Mouse (Mus musculus) B cell, adult 67 days (primary cell): ENCODE results near the gene Hdac1. TPM values are rescaled to one million over a fixed set of nuclear protein-coding genes. Genes with fewer than 3 reads are reported as not detected.

ENCODE experiments used
- total RNA-seq, 2 experiments: library from RNA; stranded (reverse); gene quantifications; 4 replicates each; pipeline ENCODE4 v1.2.4; 2023

The Hdac1 gene
- total RNA-seq = 100 to 1,000 TPM; 190 to 192 TPM

DNA sequence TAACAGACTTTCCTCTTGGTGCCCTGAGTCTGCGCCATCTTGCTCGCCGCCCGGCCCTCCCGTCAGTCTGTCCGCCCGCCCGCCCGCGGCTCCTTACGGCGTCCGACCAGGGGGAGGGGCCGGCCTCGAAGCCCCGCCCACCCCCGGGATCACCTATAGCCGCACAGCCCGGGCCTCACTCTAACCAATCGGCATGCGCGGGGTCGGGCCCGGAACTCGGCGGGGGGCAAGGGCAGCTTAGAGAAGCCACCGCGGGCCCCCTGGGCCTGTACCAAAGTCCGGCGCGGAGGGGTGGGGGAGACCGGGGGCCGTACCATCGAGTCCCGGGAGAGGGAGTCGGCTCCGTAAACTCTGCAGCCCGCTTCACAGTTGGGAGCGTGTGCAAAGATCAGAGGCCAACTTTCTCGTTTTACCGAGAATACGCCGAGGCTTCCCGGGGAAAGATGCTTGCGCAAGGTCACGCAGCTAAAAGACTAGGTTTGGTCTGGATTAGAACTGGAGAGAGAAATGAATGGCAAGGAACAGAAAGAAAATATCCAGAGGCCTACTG lies at the start of gene Hdac1:
TSS of gene Hdac1 (minus strand) at position 122 of the 550 bp plus-strand sequence.

DNA sequence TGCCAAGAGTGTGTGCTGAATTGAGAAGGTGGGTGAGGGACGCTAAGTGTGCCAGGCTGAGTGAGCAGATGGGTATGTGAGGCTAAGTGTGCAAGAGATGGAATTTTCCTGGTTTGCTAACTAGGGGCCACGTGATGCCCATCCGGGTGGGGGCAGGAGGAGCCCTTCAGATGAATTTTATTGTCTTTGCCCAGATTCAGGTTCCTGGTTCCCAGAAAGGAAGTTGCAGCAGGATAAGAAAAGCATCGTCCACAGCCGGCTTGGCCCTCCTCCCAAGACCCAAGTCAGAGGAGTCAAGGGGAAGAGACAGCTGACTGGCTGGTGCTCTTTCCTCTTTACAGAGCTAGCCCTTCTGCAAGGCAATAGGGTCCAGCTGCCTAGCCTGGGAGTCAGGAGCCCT lies 36.0 kb upstream of the Hdac1 start, which contains the start of gene Fam167b:
TSS of gene Fam167b (minus strand) at position 84 of the 400 bp plus-strand sequence.

DNA sequence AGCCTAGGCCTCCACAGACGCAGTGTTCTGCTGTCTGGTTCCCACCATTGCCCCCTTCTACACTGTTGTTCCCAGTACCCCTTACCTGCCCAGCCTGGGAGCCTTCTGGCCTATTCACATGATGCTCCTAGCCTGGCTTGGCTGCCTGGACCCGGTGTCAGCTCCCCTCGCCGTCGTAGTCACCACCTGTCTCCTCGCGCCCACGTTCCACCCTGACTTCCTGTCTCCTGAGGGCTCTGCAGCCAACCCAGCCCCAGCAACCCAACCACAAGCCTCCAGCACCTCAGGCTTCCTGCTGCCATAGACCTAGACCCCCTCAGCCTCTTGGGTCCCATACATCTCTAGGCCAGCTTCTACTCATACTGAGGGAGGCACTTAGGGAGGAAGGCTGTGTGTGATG lies 30.9 kb upstream of the Hdac1 start, which contains the start of gene Lck:
TSS of gene Lck (minus strand) at position 212 of the 400 bp plus-strand sequence.

DNA sequence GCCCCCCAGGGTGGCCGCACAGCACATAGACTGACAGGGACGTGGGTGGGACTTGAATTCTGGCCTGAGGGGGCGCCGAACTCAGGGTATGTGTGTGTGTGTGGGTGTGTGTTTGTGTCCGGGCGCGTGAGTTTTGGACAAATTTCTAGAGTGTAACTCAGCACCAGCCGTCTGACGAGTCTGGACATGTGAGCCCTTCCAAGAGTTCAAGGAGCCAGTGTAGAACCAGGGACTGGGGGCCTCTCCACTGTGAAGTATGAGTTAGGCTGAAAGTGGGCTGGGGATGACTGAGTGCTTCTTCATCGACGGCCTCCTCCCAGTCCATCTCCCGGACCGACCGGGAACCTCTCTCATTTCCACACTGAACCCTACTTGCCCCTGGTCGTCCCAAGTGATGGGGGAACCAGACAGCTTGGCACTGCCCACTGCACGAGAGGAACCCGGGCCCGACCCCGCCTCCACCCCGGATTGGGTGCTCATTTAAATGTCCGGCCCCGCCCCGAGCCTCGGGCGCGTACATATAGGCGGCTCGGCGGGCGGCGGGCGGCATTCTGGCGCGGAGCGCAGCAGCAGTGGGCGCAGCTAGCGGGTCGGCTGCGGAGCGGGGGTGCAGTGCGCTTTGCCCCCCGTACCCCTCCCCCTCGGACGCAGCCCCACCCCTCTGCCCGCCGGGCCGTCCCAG lies 29.3 kb downstream of the Hdac1 start, which contains the start of gene Marcksl1:
TSS of gene Marcksl1 (plus strand) at position 496 of the 682 bp plus-strand sequence.

GRCm38 (mm10) chr4:129490972-129491880 lies 51.3 kb downstream of the Hdac1 start, which contains the start of the genes Tssk3 and Fam229a:
TSS of gene Tssk3 (minus strand) at chr4:129491022.
TSS of gene Fam229a (plus strand) at chr4:129491190.

Other genes starting within 250 kb of the Hdac1 start
- 100 to 1,000 TPM; 148 to 152 TPM for gene Rbbp4, start 207.3 kb downstream of the Hdac1 start, total RNA-seq
- 10 to 100 TPM; 41.3 to 51.8 TPM for gene Zbtb8os, start 207.0 kb downstream of the Hdac1 start, total RNA-seq
- gene Zbtb8a, start 164.6 kb downstream of the Hdac1 start, total RNA-seq = 1 to 10 TPM; 2.3 to 3.3 TPM
- gene Zbtb8b, start 101.9 kb downstream of the Hdac1 start, total RNA-seq = not detected
- gene Bsdc1, start 81.1 kb downstream of the Hdac1 start, total RNA-seq = 100 to 1,000 TPM; 105 to 112 TPM
- gene Tssk3, start 51.7 kb downstream of the Hdac1 start, total RNA-seq = not detected
- gene Fam229a, start 51.5 kb downstream of the Hdac1 start, total RNA-seq = 1 to 10 TPM in 1 of 2 experiments, not detected in 1; 1.4 TPM
- 10 to 100 TPM; 73.3 to 75.0 TPM for gene Marcksl1, start 29.1 kb downstream of the Hdac1 start, total RNA-seq
- 10 to 100 TPM; 23.5 to 26.4 TPM for gene Lck, start 30.9 kb upstream of the Hdac1 start, total RNA-seq
- gene Fam167b, start 35.8 kb upstream of the Hdac1 start, total RNA-seq = not detected
- gene Eif3i, start 57.9 kb upstream of the Hdac1 start, total RNA-seq = 100 to 1,000 TPM; 143 to 157 TPM
- 100 to 1,000 TPM; 125 TPM for gene Tmem234, start 58.0 kb upstream of the Hdac1 start, total RNA-seq
- 1 to 10 TPM; 3.5 to 4.3 TPM for gene Dcdc2b, start 71.5 kb upstream of the Hdac1 start, total RNA-seq
- 10 to 100 TPM; 15.7 to 22.1 TPM for gene Iqcc, start 76.4 kb upstream of the Hdac1 start, total RNA-seq
- gene Ccdc28b, start 81.2 kb upstream of the Hdac1 start, total RNA-seq = 10 to 100 TPM; 15.8 to 29.5 TPM
- 10 to 100 TPM; 67.3 to 87.3 TPM for gene Txlna, start 98.4 kb upstream of the Hdac1 start, total RNA-seq
- 10 to 100 TPM; 47.4 to 53.2 TPM for gene Kpna6, start 130.1 kb upstream of the Hdac1 start, total RNA-seq
- gene Tmem39b, start 154.1 kb upstream of the Hdac1 start, total RNA-seq = 10 to 100 TPM; 19.4 to 23.5 TPM
- gene Khdrbs1, start 199.6 kb upstream of the Hdac1 start, total RNA-seq = 100 to 1,000 TPM; 132 to 146 TPM